Mouse (Mus musculus): ENCODE data around the gene Tbc1d22a.
"Not testable (repeated sequence)": the region's sequence is repeated elsewhere in the genome, so short reads cannot be mapped to it uniquely, and the experiment has no call there.

The Tbc1d22a gene

GRCm38 (mm10) chr15:86181321-86181720 is 32.9 kb upstream of the Tbc1d22a start:
- not testable (repeated sequence) for DNase-seq (ENCODE audit: low spot score)

- no peak for DNase-seq (ENCODE audit: low spot score)
These were observed 32.3 kb upstream of the Tbc1d22a start for GRCm38 (mm10) chr15:86181941-86182439.

GRCm38 (mm10) chr15:86182646-86183045 is 31.6 kb upstream of the Tbc1d22a start:
- DNase-seq (ENCODE audit: low spot score): no peak

- no peak for DNase-seq (ENCODE audit: low spot score)
These were observed 30.8 kb upstream of the Tbc1d22a start for GRCm38 (mm10) chr15:86183484-86183883.

GRCm38 (mm10) chr15:86184071-86184470 is 30.2 kb upstream of the Tbc1d22a start:
- DNase-seq (ENCODE audit: low spot score): no peak

GRCm38 (mm10) chr15:86184851-86185688 is 29.2 kb upstream of the Tbc1d22a start:
- no peak for DNase-seq (ENCODE audit: low spot score)

GRCm38 (mm10) chr15:86185689-86186569 is 28.3 kb upstream of the Tbc1d22a start, which contains the start of gene Cerk:
Cerk (minus strand) TSS chr15:86186141.
- DNase-seq (ENCODE audit: low spot score): no peak

- DNase-seq (ENCODE audit: low spot score): no peak
These were observed 27.6 kb upstream of the Tbc1d22a start for GRCm38 (mm10) chr15:86186686-86187085.

- DNase-seq (ENCODE audit: low spot score): no peak
These were observed 26.1 kb upstream of the Tbc1d22a start for GRCm38 (mm10) chr15:86188186-86188585.

GRCm38 (mm10) chr15:86188746-86189470 is 25.4 kb upstream of the Tbc1d22a start:
- DNase-seq (ENCODE audit: low spot score): no peak

- DNase-seq (ENCODE audit: low spot score): no peak
These were observed 23.9 kb upstream of the Tbc1d22a start for GRCm38 (mm10) chr15:86190387-86190786.

- DNase-seq (ENCODE audit: low spot score): no peak
These were observed 22.8 kb upstream of the Tbc1d22a start for GRCm38 (mm10) chr15:86191505-86191904.

- no peak for DNase-seq (ENCODE audit: low spot score)
These were observed 22.3 kb upstream of the Tbc1d22a start for GRCm38 (mm10) chr15:86191933-86192332.

- DNase-seq (ENCODE audit: low spot score): not testable (repeated sequence)
These were observed 19.4 kb upstream of the Tbc1d22a start for GRCm38 (mm10) chr15:86194676-86195453.

- no peak for DNase-seq (ENCODE audit: low spot score)
These were observed 15.2 kb upstream of the Tbc1d22a start for GRCm38 (mm10) chr15:86199052-86199451.

- DNase-seq (ENCODE audit: low spot score): no peak
These were observed 14.8 kb upstream of the Tbc1d22a start for GRCm38 (mm10) chr15:86199482-86199881.

GRCm38 (mm10) chr15:86200169-86200568 is 14.1 kb upstream of the Tbc1d22a start:
- DNase-seq (ENCODE audit: low spot score): no peak

GRCm38 (mm10) chr15:86201095-86201494 is 13.2 kb upstream of the Tbc1d22a start:
- no peak for DNase-seq (ENCODE audit: low spot score)

- no peak for DNase-seq (ENCODE audit: low spot score)
These were observed 12.4 kb upstream of the Tbc1d22a start for GRCm38 (mm10) chr15:86201696-86202330.

GRCm38 (mm10) chr15:86202640-86203039 is 11.6 kb upstream of the Tbc1d22a start:
- DNase-seq (ENCODE audit: low spot score): no peak
